Mouse (Mus musculus): ENCODE results near the gene Glrx. TPM values are rescaled to one million over a fixed set of nuclear protein-coding genes. Genes with fewer than 3 reads are reported as not detected.

Glrx gene
- 32.7 and 33.9 TPM in 2 replicates for polyA plus RNA-seq (2016; fragmentation: Nextera tagmentation; extraction: Ambion mirVana)

GRCm38 (mm10) chr13:75839719-75840481, at the start of gene Glrx:
Gene Glrx (plus strand): TSS chr13:75839868.
- Histone ChIP-seq H3K27me3 (ENCODE audit: low read depth, poor library complexity, severe bottlenecking) (no peaks in the 10 kb centered on the region), H3K4me3 (peak within 1 kb of the TSS; percentile 62), H3K4me1 (peaks cover 56% of the 10 kb centered on the region), H3K36me3 (no peaks in the 10 kb centered on the region), H3K9me3 (replicated peaks) (no peaks in the 10 kb centered on the region), H3K27ac (replicated peaks) (peak within 1 kb of the TSS; percentile 81)
- peak; percentile 66 for DNase-seq (ENCODE audit: low spot score)
- under 1% methylated on average over 12 of the region's 12 CpGs for WGBS

GRCm38 (mm10) chr13:75790550-75791205, 49.0 kb upstream of the Glrx start:
- Histone ChIP-seq H3K27me3 (ENCODE audit: low read depth, poor library complexity, severe bottlenecking) (no peaks in the 10 kb centered on the region), H3K4me1 (no peaks in the 10 kb centered on the region), H3K4me3 (no peak overlapping the region), H3K27ac (replicated peaks) (no peak overlapping the region), H3K9me3 (replicated peaks) (no peaks in the 10 kb centered on the region), H3K36me3 (no peaks in the 10 kb centered on the region)
- 89% methylated on average over 1 of the region's 1 CpGs for WGBS
- no peak for DNase-seq (ENCODE audit: low spot score)

- DNase-seq (ENCODE audit: low spot score), result no peak
- no peak overlapping the region for H3K27ac ChIP-seq (replicated peaks)
- H3K9me3 ChIP-seq (replicated peaks), result no peaks in the 10 kb centered on the region
- H3K4me3 ChIP-seq, result no peak overlapping the region
- no peaks in the 10 kb centered on the region for H3K27me3 ChIP-seq (ENCODE audit: low read depth, poor library complexity, severe bottlenecking)
- H3K4me1 ChIP-seq, result peaks cover 8% of the 10 kb centered on the region; the same call in 1 of the 2 replicates
- WGBS, result 67% methylated on average over 6 of the region's 6 CpGs
- no peaks in the 10 kb centered on the region for H3K36me3 ChIP-seq
Measured at GRCm38 (mm10) chr13:75793863-75794629, 45.6 kb upstream of the Glrx start.

DNA sequence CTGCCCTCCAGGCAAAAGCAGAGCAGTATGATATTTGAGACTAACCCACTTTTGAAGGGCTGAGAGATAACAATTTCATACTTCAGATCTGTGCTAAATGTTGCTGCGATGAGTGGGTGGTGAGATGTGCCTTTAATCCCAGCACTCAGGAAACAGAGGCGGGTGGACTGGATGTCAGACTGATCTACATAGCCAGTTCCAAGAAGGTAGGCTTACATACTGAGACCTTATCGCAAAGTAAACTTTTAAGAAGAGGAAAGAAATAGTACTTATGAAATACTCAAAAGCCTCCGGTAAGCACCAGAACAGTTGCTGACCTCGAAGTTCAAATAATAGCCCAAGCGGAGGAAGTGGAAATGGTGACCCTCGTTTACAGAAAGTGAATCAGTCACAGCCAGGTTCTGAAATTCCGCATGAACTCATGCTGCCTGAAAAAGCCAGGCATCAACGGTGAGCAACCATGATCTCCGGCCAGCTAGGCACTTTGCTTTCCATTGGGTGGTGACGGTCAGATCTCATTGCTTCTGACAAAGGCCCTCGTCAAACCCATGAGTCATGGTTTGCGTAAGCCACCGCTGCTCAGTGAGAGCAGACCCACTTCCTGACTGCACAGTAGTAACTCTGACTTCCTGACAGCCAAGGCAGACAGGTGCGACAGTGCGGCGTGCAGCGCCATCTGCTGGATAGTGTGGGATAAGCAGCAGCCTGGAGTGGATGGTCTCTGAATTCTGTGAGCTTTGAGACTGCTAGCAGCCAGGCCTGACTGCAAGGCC, 42.1 kb upstream of the Glrx start:
- Histone ChIP-seq H3K36me3 (no peaks in the 10 kb centered on the region), H3K27ac (replicated peaks) (peak overlapping the region; percentile 56; the same call in 1 of the 2 replicates), H3K9me3 (replicated peaks) (no peaks in the 10 kb centered on the region), H3K27me3 (ENCODE audit: low read depth, poor library complexity, severe bottlenecking) (no peaks in the 10 kb centered on the region), H3K4me1 (peaks cover 8% of the 10 kb centered on the region; the same call in 1 of the 2 replicates), H3K4me3 (peak overlapping the region; percentile 22)
- 38% methylated on average over 18 of the region's 18 CpGs for WGBS
- peak; percentile 91 for DNase-seq (ENCODE audit: low spot score)

DNA sequence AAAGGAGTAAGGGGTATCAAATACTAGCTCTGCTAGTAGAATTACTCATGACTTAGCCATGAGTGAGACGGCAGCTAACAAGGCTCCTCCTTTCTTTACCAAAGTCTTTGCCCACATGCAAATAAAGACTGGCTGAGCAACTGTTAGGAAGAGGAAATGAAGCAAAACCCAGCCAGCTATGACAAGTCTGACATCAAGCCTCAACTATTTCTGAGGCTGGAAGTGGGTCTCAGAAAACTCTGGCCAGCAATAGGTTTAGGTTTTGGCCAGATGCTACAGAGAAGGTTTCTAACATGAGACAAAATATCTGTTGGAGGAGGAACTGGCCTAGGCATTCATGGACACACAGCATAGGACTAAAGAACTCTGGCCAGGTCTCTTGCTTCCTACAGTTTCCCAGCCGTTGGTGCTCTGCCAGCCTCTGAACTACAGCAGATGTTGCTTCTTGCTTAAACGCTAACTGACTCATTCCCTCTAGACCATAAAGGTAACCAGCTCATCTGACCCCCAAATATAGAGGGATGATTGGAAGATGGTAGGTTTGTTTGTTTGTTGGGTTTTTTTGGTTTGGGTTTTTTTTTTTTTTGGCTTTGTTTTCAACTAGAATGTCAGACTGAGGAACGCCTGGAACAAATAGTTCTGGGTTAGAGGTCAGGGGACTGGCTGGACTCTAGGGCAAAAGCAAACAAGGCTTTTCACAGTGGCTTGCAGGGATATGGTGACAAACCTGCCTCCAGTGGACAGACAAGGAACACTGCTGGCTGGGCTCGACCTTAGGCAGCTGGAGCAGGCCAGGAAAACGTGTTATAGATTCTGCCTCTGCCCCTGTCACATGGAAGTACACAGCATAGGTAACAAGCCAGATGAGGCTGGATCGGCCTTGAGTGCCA, 41.0 kb upstream of the Glrx start:
- 74% methylated on average over 7 of the region's 7 CpGs for WGBS

DNA sequence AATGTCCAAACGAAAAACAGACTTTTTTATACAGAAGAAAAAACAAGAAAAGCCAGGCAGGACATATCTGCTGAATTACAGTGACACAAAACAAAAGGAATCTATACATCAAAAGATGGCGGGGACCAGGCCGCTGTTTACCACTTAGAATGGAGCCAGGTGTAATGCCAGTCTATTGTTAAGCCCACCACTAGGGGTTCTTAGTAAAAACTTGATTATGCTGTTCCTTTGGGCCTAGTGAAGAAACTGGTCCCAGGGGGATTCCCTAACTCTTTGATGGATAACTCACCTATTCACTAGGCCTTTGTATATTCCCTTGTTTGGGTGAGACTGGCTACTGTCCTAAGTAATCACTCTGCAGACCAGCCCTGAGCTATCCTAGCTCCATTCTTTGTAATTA, 40.2 kb upstream of the Glrx start:
- no peaks in the 10 kb centered on the region for H3K36me3 ChIP-seq
- H3K9me3 ChIP-seq (replicated peaks), result no peaks in the 10 kb centered on the region
- peaks cover 8% of the 10 kb centered on the region; the same call in 1 of the 2 replicates for H3K4me1 ChIP-seq
- no peak overlapping the region for H3K27ac ChIP-seq (replicated peaks)
- WGBS, result 89% methylated on average over 3 of the region's 3 CpGs
- H3K4me3 ChIP-seq, result no peak overlapping the region
- H3K27me3 ChIP-seq (ENCODE audit: low read depth, poor library complexity, severe bottlenecking), result no peaks in the 10 kb centered on the region
- DNase-seq (ENCODE audit: low spot score), result no peak

More for the DNA sequence above, 41.0 kb upstream of the Glrx start:
- DNase-seq (ENCODE audit: low spot score), result no peak
- Histone ChIP-seq H3K4me3 (no peak overlapping the region), H3K27me3 (ENCODE audit: low read depth, poor library complexity, severe bottlenecking) (no peaks in the 10 kb centered on the region), H3K36me3 (no peaks in the 10 kb centered on the region), H3K27ac (replicated peaks) (no peak overlapping the region), H3K9me3 (replicated peaks) (no peaks in the 10 kb centered on the region), H3K4me1 (peaks cover 8% of the 10 kb centered on the region; the same call in 1 of the 2 replicates)

- no peak overlapping the region for H3K27ac ChIP-seq (replicated peaks)
- DNase-seq (ENCODE audit: low spot score), result no peak
- WGBS, result 78% methylated on average over 1 of the region's 1 CpGs
Measured at GRCm38 (mm10) chr13:75807969-75808368, 31.7 kb upstream of the Glrx start.

DNA sequence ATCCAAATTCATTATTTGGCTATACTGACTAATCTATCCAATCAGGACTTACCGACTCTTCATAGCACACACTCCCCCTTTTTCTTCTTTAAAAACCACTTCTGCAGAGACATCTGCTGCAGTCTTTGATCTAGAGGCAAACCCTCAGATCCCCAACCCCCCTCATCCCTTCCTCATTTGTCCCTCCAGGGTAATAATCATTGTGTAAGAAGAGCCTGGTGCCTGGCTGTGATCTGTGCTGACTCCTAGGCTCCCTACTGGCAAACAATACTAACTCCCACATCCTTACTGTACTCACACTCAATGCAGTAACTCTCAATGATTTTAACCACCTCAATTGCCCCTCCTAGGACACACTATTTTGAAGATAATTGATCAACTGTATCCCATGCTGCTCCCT, 29.7 kb upstream of the Glrx start:
- Histone ChIP-seq H3K27me3 (ENCODE audit: low read depth, poor library complexity, severe bottlenecking) (no peaks in the 10 kb centered on the region), H3K27ac (replicated peaks) (no peak overlapping the region), H3K9me3 (replicated peaks) (no peaks in the 10 kb centered on the region), H3K4me1 (no peaks in the 10 kb centered on the region), H3K4me3 (no peak overlapping the region), H3K36me3 (no peaks in the 10 kb centered on the region)
- DNase-seq (ENCODE audit: low spot score), result no peak
- WGBS, result 80% methylated on average over 1 of the region's 1 CpGs

More at GRCm38 (mm10) chr13:75807969-75808368, 31.7 kb upstream of the Glrx start:
- H3K9me3 ChIP-seq (replicated peaks), result no peaks in the 10 kb centered on the region
- H3K4me3 ChIP-seq, result no peak overlapping the region
- H3K4me1 ChIP-seq, result no peaks in the 10 kb centered on the region
- no peaks in the 10 kb centered on the region for H3K36me3 ChIP-seq
- no peaks in the 10 kb centered on the region for H3K27me3 ChIP-seq (ENCODE audit: low read depth, poor library complexity, severe bottlenecking)

DNA sequence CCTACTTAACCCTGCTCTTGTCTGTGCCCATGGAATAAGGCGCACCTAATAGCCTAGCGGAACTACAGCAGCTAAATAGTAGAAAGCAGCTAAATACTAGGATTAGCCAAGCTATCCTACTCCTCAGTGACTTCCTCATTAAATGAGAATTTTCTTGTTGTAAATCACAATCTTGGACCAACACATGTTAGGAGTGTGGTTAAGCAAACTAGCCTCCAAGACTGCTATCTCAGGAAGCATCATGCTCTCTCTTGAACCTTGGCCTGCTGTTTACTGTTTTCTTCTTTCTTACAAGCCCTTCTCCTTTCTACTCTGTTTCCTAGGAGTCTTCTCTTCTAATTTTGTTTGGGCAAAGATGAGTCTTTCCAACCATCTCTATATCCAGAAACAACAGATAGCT, 22.5 kb upstream of the Glrx start:
- H3K4me1 ChIP-seq, result peaks cover 17% of the 10 kb centered on the region
- H3K4me3 ChIP-seq, result no peak overlapping the region
- no peak for DNase-seq (ENCODE audit: low spot score)
- 96% methylated on average over 2 of the region's 2 CpGs for WGBS
- no peaks in the 10 kb centered on the region for H3K27me3 ChIP-seq (ENCODE audit: low read depth, poor library complexity, severe bottlenecking)
- H3K9me3 ChIP-seq (replicated peaks), result no peaks in the 10 kb centered on the region
- H3K36me3 ChIP-seq, result no peaks in the 10 kb centered on the region
- H3K27ac ChIP-seq (replicated peaks), result no peak overlapping the region

GRCm38 (mm10) chr13:75818486-75818885, 21.2 kb upstream of the Glrx start:
- peaks cover 17% of the 10 kb centered on the region for H3K4me1 ChIP-seq
- 21% methylated on average over 3 of the region's 3 CpGs for WGBS
- H3K4me3 ChIP-seq, result no peak overlapping the region
- peak overlapping the region; percentile 64; the same call in 1 of the 2 replicates for H3K27ac ChIP-seq (replicated peaks)
- no peak for DNase-seq (ENCODE audit: low spot score)
- no peaks in the 10 kb centered on the region for H3K27me3 ChIP-seq (ENCODE audit: low read depth, poor library complexity, severe bottlenecking)
- H3K36me3 ChIP-seq, result no peaks in the 10 kb centered on the region
- H3K9me3 ChIP-seq (replicated peaks), result no peaks in the 10 kb centered on the region

DNA sequence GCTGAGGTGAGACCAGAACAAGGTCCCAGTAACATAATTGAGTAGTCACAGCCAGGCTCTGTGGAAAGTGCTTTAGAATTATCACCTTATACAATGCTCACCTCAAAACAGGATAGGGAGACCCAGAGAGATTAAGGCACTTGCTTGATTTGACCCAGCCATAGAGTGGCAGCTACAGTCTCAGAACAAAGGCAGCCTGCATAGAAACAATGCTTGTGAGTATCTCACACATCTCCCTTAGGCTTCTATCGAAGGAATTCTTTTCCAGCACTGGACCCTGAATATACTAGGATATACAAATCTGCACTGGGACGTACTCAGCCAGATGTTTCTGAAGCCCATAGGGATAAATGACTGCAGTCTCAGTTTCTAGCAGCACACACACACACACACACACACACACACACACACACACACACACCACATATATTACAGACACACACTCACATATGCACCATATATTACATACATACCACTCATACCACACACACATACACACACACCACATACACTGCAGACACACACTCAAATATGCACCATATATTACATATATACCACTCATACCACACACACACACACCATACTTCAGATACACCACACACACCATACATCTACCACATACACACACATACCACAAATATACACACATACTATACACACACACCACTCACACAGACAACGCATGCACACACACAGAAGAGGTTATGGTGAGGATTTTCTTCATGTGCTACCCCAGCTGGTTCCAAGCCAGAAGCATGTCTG, 20.5 kb upstream of the Glrx start:
- H3K9me3 ChIP-seq (replicated peaks), result no peaks in the 10 kb centered on the region
- H3K4me1 ChIP-seq, result peaks cover 17% of the 10 kb centered on the region
- H3K27ac ChIP-seq (replicated peaks), result peak overlapping the region; percentile 64; the same call in 1 of the 2 replicates
- no peaks in the 10 kb centered on the region for H3K36me3 ChIP-seq
- no peak overlapping the region for H3K4me3 ChIP-seq
- H3K27me3 ChIP-seq (ENCODE audit: low read depth, poor library complexity, severe bottlenecking), result no peaks in the 10 kb centered on the region
- DNase-seq (ENCODE audit: low spot score), result no peak
- WGBS, result 63% methylated on average over 3 of the region's 3 CpGs
